ENCODE assay signal across 23 mouse cellular contexts in the genomic region with DNA sequence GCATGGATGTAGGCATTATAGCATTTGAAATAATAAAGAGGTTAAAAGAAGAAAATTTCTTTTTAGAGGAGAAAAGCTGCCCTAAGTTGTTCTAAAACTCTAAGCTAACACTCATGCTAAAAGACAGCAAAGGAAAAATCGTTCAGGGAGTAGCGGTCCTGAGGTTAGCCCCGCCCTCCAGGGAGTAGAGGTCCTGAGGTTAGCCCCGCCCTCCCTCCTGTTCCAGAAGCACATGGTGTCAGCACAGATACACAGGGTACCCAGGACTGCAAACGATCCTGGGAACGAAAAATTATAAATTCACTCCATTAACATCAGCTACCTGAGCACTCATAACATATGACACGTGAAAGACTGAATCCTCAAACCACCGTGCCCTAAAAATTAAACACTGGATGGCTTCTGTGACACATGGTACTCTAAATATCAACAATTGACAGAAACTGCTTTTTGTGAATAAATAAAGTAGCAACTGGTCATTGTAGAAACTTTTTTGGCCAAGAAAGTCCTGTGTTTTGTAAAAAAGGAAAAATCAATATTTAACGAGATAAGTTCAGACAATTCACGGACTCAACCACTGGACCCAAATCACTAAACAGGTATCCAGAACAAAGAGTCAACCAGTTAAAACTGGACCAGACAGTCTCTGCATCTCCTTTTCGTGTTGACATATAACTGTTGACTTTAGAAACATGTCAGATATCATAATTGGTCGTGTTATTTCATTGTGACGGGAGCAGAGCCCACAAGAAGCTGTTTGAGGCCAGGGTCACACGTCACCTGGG. TPM values are rescaled to one million over a fixed set of nuclear protein-coding genes. Genes with fewer than 3 reads are reported as not detected.
A peak's percentile ranks its signal among the peaks of the same experiment; 100 is the strongest.
DNase-seq lines count a peak whose midpoint lies in the region; ATAC-seq and TF ChIP-seq lines count a peak whose summit lies in the region.
"Had no signal": no experiment of that assay in that cellular context is flagged by ENCODE, and none has a peak within 500 bp of the region (broad histone marks: within the 10 kb centered on the region; RNA-seq: fewer than 3 reads in every experiment).

No protein-coding gene starts in this region.

- H3K9me3 ChIP-seq in liver, embryonic 12.5 days (replicated peaks): no peaks in the 10 kb centered on the region
- H3K9me3 ChIP-seq: embryonic facial prominence, embryonic 10.5 days; forebrain, embryonic 13.5 days; heart, embryonic 10.5 days; heart, embryonic 15.5 days; hindbrain, embryonic 13.5 days had no signal

- H3K36me3 ChIP-seq in liver, adult 2 months (ENCODE audit: control insufficient read depth, insufficient read depth, low read length): peaks cover 49% of the 10 kb centered on the region
- H3K36me3 ChIP-seq in liver, embryonic 12.5 days: peaks cover 81% of the 10 kb centered on the region

- 27% methylated on average over 14 of the region's 14 CpGs for WGBS in liver, adult 2 months
- WGBS in liver, embryonic 12.5 days (ENCODE audit: insufficient replicate concordance): 84% methylated on average over 14 of the region's 14 CpGs

- H3K4me1 ChIP-seq in liver, adult 2 months (ENCODE audit: control insufficient read depth, insufficient read depth, low read length): peaks cover 27% of the 10 kb centered on the region
- H3K4me1 ChIP-seq in liver, embryonic 12.5 days: no peaks in the 10 kb centered on the region
- H3K4me1 ChIP-seq in brown adipose tissue, adult 24 weeks (ENCODE audit: control insufficient read depth, insufficient read depth, insufficient read length, low read length): no peaks in the 10 kb centered on the region
- H3K4me1 ChIP-seq: embryonic facial prominence, embryonic 10.5 days; forebrain, embryonic 13.5 days; heart, embryonic 10.5 days; hindbrain, embryonic 13.5 days had no signal

- H3K4me3 ChIP-seq in liver, adult 2 months (ENCODE audit: insufficient read depth, low read depth, low read length): no peak overlapping the region
- H3K4me3 ChIP-seq in liver, embryonic 12.5 days: no peak overlapping the region
- no peak overlapping the region for H3K4me3 ChIP-seq in brown adipose tissue, adult 24 weeks (ENCODE audit: insufficient read depth, low read depth, low read length)
- H3K4me3 ChIP-seq: embryonic facial prominence, embryonic 10.5 days; forebrain, embryonic 13.5 days; heart, embryonic 10.5 days; heart, embryonic 15.5 days; hindbrain, embryonic 13.5 days had no signal

- peaks cover 3% of the 10 kb centered on the region; the same call in 1 of the 2 replicates for H3K79me2 ChIP-seq in liver, adult 2 months (ENCODE audit: control insufficient read depth, insufficient read depth, low read length)

- H3K4me2 ChIP-seq in liver, embryonic 12.5 days: no peak overlapping the region
- H3K4me2 ChIP-seq: forebrain, embryonic 13.5 days; heart, embryonic 15.5 days; hindbrain, embryonic 13.5 days had no signal

- H3K27me3 ChIP-seq in liver, adult 2 months (ENCODE audit: control insufficient read depth, insufficient read depth, low read length): no peaks in the 10 kb centered on the region
- H3K27me3 ChIP-seq in liver, embryonic 12.5 days (replicated peaks): no peaks in the 10 kb centered on the region
- H3K27me3 ChIP-seq: forebrain, embryonic 13.5 days; heart, embryonic 15.5 days; hindbrain, embryonic 13.5 days had no signal

- no peak for TF ChIP-seq POLR2A in liver, adult 2 months (IDR thresholded peaks at IDR 0.05; ENCODE audit: extremely low read depth, insufficient read depth, low read length)

- peak overlapping the region; percentile 81 for H3K27ac ChIP-seq in liver, adult 2 months (replicated peaks; ENCODE audit: insufficient read depth, low read depth, low read length)
- H3K27ac ChIP-seq in liver, embryonic 12.5 days: no peak overlapping the region
- peak overlapping the region; percentile 84 for H3K27ac ChIP-seq in brown adipose tissue, adult 24 weeks (replicated peaks; ENCODE audit: low read depth, low read length)
- H3K27ac ChIP-seq: embryonic facial prominence, embryonic 10.5 days; forebrain, embryonic 13.5 days; heart, embryonic 10.5 days; heart, embryonic 15.5 days; hindbrain, embryonic 13.5 days; hindbrain, postnatal 0 days had no signal

- TF ChIP-seq CTCF in liver, adult 2 months (IDR thresholded peaks at IDR 0.05; ENCODE audit: low read depth, low read length): no peak

- DNase-seq in cerebellum, adult 9-11 months: peak; percentile 4
- DNase-seq in cerebellum, postnatal 36 days: no peak
- peak; percentile 90 for DNase-seq in liver, adult 2 months (ENCODE audit: extremely low read depth, low read depth, low spot score)
- no peak for DNase-seq in embryo, embryonic 11 days
- no peak for DNase-seq in thymus, adult 18-20 months
- DNase-seq: adrenal gland, adult 2 months; adrenal gland, postnatal 25 days; B cell, adult 2 months; cerebellum, adult 11 months; cerebellum, adult 8-10 months; cerebellum, postnatal 25 days; forebrain, postnatal 0 days; gastrocnemius, postnatal 36 days; heart, postnatal 14 days had no signal

- no peak for ATAC-seq in liver, embryonic 12.5 days
- ATAC-seq: CD4-positive, CD25-positive, alpha-beta regulatory T cell, adult 4 months; forebrain, embryonic 13.5 days; forebrain, postnatal 0 days; hindbrain, postnatal 0 days had no signal

- H3K9ac ChIP-seq in liver, adult 2 months (ENCODE audit: low read depth, low read length): peak overlapping the region; percentile 25; the same call in 1 of the 2 replicates
- no peak overlapping the region for H3K9ac ChIP-seq in liver, embryonic 12.5 days
- H3K9ac ChIP-seq: forebrain, embryonic 13.5 days; forebrain, postnatal 0 days; heart, embryonic 15.5 days; hindbrain, embryonic 13.5 days had no signal

RNA-seq across cellular contexts. Expression of a gene that starts 13.8 kb away (rescaled TPM):
- 206 and 278 TPM in 2 replicates for total RNA-seq in liver, adult 2 months (2014; rRNA removed)
- 272 and 286 TPM in 2 replicates for polyA plus RNA-seq in liver, adult 2 months (2012; rRNA removed)
- 24.0 and 27.6 TPM in 2 replicates for polyA plus RNA-seq in liver, embryonic 12.5 days (2016; fragmentation: Nextera tagmentation; extraction: Ambion mirVana)
- 21.7 and 26.5 TPM in 2 replicates for polyA plus RNA-seq in brown adipose tissue, adult 24 weeks (2012; ENCODE audit: insufficient read depth, insufficient read length, missing spikeins)

Comparison
In these comparisons a context has a peak if more than half of its experiments do, and no peak if none do; other contexts are left out.
1. DNase-seq: peak in cerebellum, adult 9-11 months (single experiment) and liver, adult 2 months (single experiment); none in cerebellum, postnatal 36 days (0 of 2), embryo, embryonic 11 days (single experiment) and thymus, adult 18-20 months (0 of 2).